Mouse (Mus musculus) cerebellum, adult 2 months (tissue): Measurements from ENCODE around the gene Esp23. TPM values are rescaled to one million over a fixed set of nuclear protein-coding genes. Genes with fewer than 3 reads are reported as not detected.
"Not testable (repeated sequence)": the region's sequence is repeated elsewhere in the genome, so short reads cannot be mapped to it uniquely, and the experiment has no call there.

Experiments used
- DNase-seq, 2 experiments: peaks; one replicate each; pipeline ENCODE4 v3.0.0; 2021
- H3K27ac ChIP-seq: fragments of 200-500 bp; 2 replicates; pipeline ENCODE4 v1.5.1; 2012; ENCODE audit warnings: low read length, control low read depth, inconsistent platforms; ENCODE audit not compliant: insufficient read depth
- H3K27me3 ChIP-seq: fragments of 200-500 bp; 2 replicates; pipeline ENCODE4 v1.6.1; 2012; ENCODE audit warnings: inconsistent platforms, mild to moderate bottlenecking, low read length, moderate library complexity; ENCODE audit not compliant: control insufficient read depth, insufficient read depth
- H3K4me1 ChIP-seq: fragments of 200-500 bp; 2 replicates; pipeline ENCODE4 v1.6.1; 2011; ENCODE audit warnings: low read length; ENCODE audit not compliant: control insufficient read depth, insufficient read depth
- H3K4me3 ChIP-seq: fragments of 200-500 bp; replicated peaks from 2 replicates; pipeline ENCODE3; 2011; ENCODE audit warnings: mild to moderate bottlenecking, low read depth, low read length, control low read depth; ENCODE audit not compliant: insufficient read depth
- CTCF ChIP-seq: fragments of 200-500 bp; IDR thresholded peaks from 2 replicates; pipeline ENCODE4 v1.5.1; 2011; ENCODE audit warnings: low read depth, mild to moderate bottlenecking, control low read depth, low read length, moderate library complexity, borderline replicate concordance; ENCODE audit not compliant: insufficient read depth
- POLR2A ChIP-seq: fragments of 200-500 bp; IDR thresholded peaks from 2 replicates; pipeline ENCODE4 v1.6.1; 2011; ENCODE audit warnings: low read length, control low read depth, borderline replicate concordance; ENCODE audit not compliant: insufficient read depth
- WGBS: fragments of 180-500 bp; shearing (Covaris S2); methylation state at CpG from one replicate; pipeline ENCODE4 v1.1.7; 2018; 5-methylcytosine and 5-hydroxymethylcytosine counted together
- polyA plus RNA-seq: library from polyadenylated mRNA; depleted of rRNA; stranded (reverse); fragments of >200 nt; gene quantifications from 2 replicates; pipeline ENCODE4 v1.2.3, GENCODE M21; 2012; rRNA removed

Gene Esp23
- not detected in 2 replicates for polyA plus RNA-seq

DNA sequence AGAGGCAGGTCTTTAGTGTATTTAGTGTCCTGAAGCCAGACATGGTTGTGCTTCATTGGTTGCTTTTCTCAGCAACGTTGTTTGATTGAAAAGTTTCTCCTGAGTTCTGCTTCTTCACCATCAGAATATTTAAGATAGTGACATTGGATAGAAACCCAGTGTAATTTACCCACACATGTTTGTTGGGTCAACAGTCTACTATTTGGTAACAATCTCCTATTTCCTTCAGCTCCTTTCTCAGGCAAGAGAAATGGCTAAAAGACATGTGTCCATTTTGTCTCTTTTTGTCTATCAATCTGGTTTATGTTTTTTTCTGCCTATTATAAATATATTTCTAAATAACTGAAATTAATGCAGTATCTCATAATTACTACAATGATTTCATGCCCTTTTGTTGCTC, at the start of gene Esp23:
Gene Esp23 (minus strand): TSS at position 101 of the 400 bp plus-strand sequence.
- DNase-seq: no peak
- no peaks in the 10 kb centered on the region for H3K4me1 ChIP-seq
- H3K27me3 ChIP-seq: no peaks in the 10 kb centered on the region
- no peak within 1 kb of the TSS for H3K27ac ChIP-seq
- 27% methylated on average over 1 of the region's 1 CpGs for WGBS
- TF ChIP-seq POLR2A (no peak), CTCF (no peak)
- H3K4me3 ChIP-seq: no peak within 1 kb of the TSS

- not testable (repeated sequence) for H3K4me1 ChIP-seq, H3K27me3 ChIP-seq, H3K27ac ChIP-seq, H3K4me3 ChIP-seq, DNase-seq
- WGBS: 70% methylated on average over 11 of the region's 11 CpGs
Measured at GRCm38 (mm10) chr17:39107126-39107525, 30.3 kb upstream of the Esp23 start.

DNA sequence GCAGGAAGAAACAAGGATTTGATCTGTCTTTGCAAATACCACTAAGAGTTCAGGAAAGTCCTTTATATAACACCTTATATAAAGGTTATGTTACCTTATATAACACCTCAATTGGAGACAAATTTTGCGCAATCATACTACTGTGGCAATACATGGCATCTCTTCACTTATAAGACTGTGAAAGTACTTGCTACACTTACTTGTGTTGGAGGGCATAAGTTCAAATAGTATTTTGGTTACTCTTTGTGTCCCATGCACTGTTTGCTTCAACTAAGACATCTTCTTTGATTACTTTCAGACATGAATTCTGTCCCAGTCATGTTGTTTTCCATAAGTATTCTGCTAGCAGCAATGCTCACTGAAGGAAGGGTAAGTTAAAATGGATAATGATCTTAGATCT, 18.2 kb upstream of the Esp23 start, which contains the start of gene Esp22:
Gene Esp22 (plus strand): TSS at position 301 of the 400 bp plus-strand sequence.
- Histone ChIP-seq H3K4me3 (no peak within 1 kb of the TSS), H3K27ac (no peak within 1 kb of the TSS), H3K4me1 (no peaks in the 10 kb centered on the region), H3K27me3 (no peaks in the 10 kb centered on the region)
- TF ChIP-seq CTCF (no peak), POLR2A (no peak)
- DNase-seq: no peak
- WGBS: 90% methylated on average over 1 of the region's 1 CpGs

DNA sequence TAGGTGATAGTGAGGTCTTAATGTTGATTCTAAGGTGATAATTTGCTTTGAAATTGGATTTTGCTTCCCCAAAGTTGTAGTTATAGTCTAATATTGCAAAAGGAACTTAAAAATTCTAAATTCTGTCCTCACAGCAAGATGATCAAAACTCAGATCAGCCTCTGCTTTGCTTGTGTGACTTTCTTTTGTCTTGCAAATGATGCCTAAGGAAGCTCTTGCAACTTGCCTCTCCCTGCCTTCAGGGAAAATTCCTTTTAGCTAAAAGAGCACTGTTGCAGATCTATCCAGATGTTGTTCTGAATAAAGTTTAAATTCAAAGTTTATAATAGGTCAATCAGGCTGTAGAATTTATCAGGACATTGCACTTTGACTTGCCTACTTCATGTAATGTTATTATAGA, 13.2 kb downstream of the Esp23 start:
- TF ChIP-seq CTCF (no peak), POLR2A (no peak)
- H3K27me3 ChIP-seq: no peaks in the 10 kb centered on the region
- H3K27ac ChIP-seq: no peak overlapping the region
- H3K4me1 ChIP-seq: no peaks in the 10 kb centered on the region
- H3K4me3 ChIP-seq: no peak overlapping the region
- no peak for DNase-seq

GRCm38 (mm10) chr17:39043241-39043640, 33.6 kb downstream of the Esp23 start, which contains the start of gene Gm21903:
Gene Gm21903 (minus strand): TSS chr17:39043341.
- no peaks in the 10 kb centered on the region for H3K27me3 ChIP-seq
- H3K4me3 ChIP-seq: no peak within 1 kb of the TSS
- H3K27ac ChIP-seq: no peak within 1 kb of the TSS
- no peaks in the 10 kb centered on the region for H3K4me1 ChIP-seq
- no peak for DNase-seq
- TF ChIP-seq CTCF (no peak), POLR2A (no peak)

DNA sequence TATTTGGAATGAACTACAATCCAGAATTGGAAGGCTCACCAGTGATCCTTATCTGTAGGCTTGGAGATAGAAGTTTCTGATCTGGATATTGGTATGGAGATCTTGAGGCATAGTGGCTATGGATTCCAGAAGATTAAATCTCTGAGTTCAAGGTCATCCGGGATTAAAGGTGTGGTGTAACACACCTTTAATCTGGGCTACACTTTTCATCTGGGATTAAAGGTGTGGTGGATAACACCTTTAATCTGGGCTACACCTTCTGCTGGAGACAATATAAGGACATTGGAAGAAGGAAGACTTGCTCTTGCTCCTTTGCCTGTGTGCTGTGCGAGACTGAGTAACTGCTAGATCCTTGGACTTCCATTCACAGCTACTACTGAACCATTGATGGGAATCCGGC, 40.4 kb downstream of the Esp23 start, which contains the start of gene Esp24:
Gene Esp24 (plus strand): TSS at position 301 of the 400 bp plus-strand sequence.
- not testable (repeated sequence) for H3K27me3 ChIP-seq, DNase-seq, H3K4me1 ChIP-seq, H3K4me3 ChIP-seq, H3K27ac ChIP-seq
- 85% methylated on average over 3 of the region's 3 CpGs for WGBS

Other genes starting within 250 kb of the Esp23 start
- not detected in 2 replicates for gene Esp24, start 40.3 kb downstream of the Esp23 start, polyA plus RNA-seq
- not detected in 2 replicates for gene Gm21903, start 33.7 kb downstream of the Esp23 start, polyA plus RNA-seq
- gene Esp22, start 18.3 kb upstream of the Esp23 start, polyA plus RNA-seq: not detected in 2 replicates